Mouse (Mus musculus) forebrain, embryonic 11.5 days (tissue): ENCODE results near the gene Gm16503. TPM values are rescaled to one million over a fixed set of nuclear protein-coding genes. Genes with fewer than 3 reads are reported as not detected.
"Not testable (repeated sequence)": the region's sequence is repeated elsewhere in the genome, so short reads cannot be mapped to it uniquely, and the experiment has no call there.

Experiments used
- ATAC-seq: fragments of 200-750 bp; cut with Nextera tagmentation; replicated peaks from 2 replicates; pipeline ENCODE4 v1.8.0; 2017; ENCODE audit warnings: moderate TSS enrichment; ENCODE audit not compliant: low FRiP score
- DNase-seq: peaks from one replicate; pipeline ENCODE4 v3.0.0-alpha.2; 2017; ENCODE audit warnings: low spot score
- H3K27ac ChIP-seq: fragments of 300-500 bp; sonication (generic); 2 replicates; pipeline ENCODE4 v1.5.1; 2014; ENCODE audit warnings: low read depth, low read length
- H3K27me3 ChIP-seq: fragments of 300-500 bp; sonication (generic); 2 replicates; pipeline ENCODE4 v1.6.1; 2014; ENCODE audit warnings: mild to moderate bottlenecking, low read length, mixed read lengths; ENCODE audit not compliant: control insufficient read depth, insufficient read depth
- H3K36me3 ChIP-seq: fragments of 300-500 bp; sonication (generic); 2 replicates; pipeline ENCODE4 v1.6.1; 2014; ENCODE audit warnings: mild to moderate bottlenecking, low read length, moderate library complexity, mixed read lengths; ENCODE audit not compliant: control insufficient read depth, insufficient read depth
- H3K4me1 ChIP-seq: fragments of 300-500 bp; sonication (generic); replicated peaks from 2 replicates; pipeline ENCODE4 v1.6.1; 2014; ENCODE audit warnings: low read length, mixed read lengths; ENCODE audit not compliant: control insufficient read depth, insufficient read depth
- H3K4me2 ChIP-seq: fragments of 300-500 bp; sonication (generic); 2 replicates; pipeline ENCODE4 v1.6.1; 2014; ENCODE audit warnings: low read depth, mild to moderate bottlenecking, low read length, moderate library complexity, mixed read lengths; ENCODE audit not compliant: severe bottlenecking
- H3K4me3 ChIP-seq: fragments of 300-500 bp; sonication (generic); 2 replicates; pipeline ENCODE4 v1.5.1; 2014; ENCODE audit warnings: low read depth, low read length
- H3K9ac ChIP-seq: fragments of 300-500 bp; sonication (generic); 2 replicates; pipeline ENCODE4 v1.6.1; 2014; ENCODE audit warnings: low read length
- H3K9me3 ChIP-seq: fragments of 300-500 bp; sonication (generic); 2 replicates; pipeline ENCODE4 v1.6.1; 2016; ENCODE audit warnings: low read length, mixed read lengths; ENCODE audit not compliant: control insufficient read depth
- WGBS: fragments of 180-500 bp; shearing (Covaris S2); extraction: QIAGEN DNeasy Blood & Tissue Kit; methylation state at CpG from one replicate; pipeline ENCODE4 v1.1.7; 2014; 5-methylcytosine and 5-hydroxymethylcytosine counted together
- polyA plus RNA-seq: library from polyadenylated mRNA; unstranded; fragments of >200 nt; fragmentation: Nextera tagmentation; extraction: Ambion mirVana; gene quantifications from 2 replicates; pipeline ENCODE4 v1.2.1, GENCODE M21; 2014

The Gm16503 gene
- polyA plus RNA-seq, 1 experiment from 2014 or later = 0.29 TPM

DNA sequence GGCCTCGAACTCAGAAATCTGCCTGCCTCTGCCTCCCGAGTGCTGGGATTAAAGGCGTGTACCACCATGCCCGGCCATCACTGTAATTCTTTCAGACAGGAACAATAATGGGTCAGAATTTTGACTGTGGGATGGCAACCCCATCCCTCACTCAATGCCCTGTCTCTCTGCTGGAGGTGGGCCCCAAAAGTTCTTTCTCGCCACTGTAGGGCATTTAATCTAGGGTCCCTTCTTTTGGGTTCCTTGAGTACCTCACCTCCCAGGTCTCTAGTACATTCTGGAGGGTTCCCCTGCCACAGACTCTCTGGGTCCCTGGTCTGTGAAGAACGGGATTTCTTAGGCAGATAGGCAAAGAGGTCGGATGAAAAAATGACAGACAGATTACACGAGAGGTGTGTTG, 31.1 kb downstream of the Gm16503 start:
- not testable (repeated sequence) for H3K36me3 ChIP-seq, H3K27me3 ChIP-seq, H3K4me2 ChIP-seq, H3K4me3 ChIP-seq, H3K4me1 ChIP-seq, H3K27ac ChIP-seq, H3K9ac ChIP-seq, DNase-seq, H3K9me3 ChIP-seq, ATAC-seq
- WGBS = 87% methylated on average over 8 of the region's 8 CpGs

GRCm38 (mm10) chr4:147579371-147579770, 39.4 kb downstream of the Gm16503 start:
- H3K4me1 ChIP-seq, ATAC-seq, H3K4me2 ChIP-seq, H3K27me3 ChIP-seq, H3K9me3 ChIP-seq, DNase-seq, H3K9ac ChIP-seq, H3K4me3 ChIP-seq, H3K36me3 ChIP-seq, H3K27ac ChIP-seq: not testable (repeated sequence)
- WGBS = 88% methylated on average over 4 of the region's 4 CpGs

- Histone ChIP-seq H3K4me3 (no peak overlapping the region), H3K4me1 (no peaks in the 10 kb centered on the region), H3K4me2 (no peak overlapping the region), H3K27ac (no peak overlapping the region), H3K27me3 (no peaks in the 10 kb centered on the region), H3K9ac (no peak overlapping the region), H3K9me3 (peaks cover 3% of the 10 kb centered on the region; the same call in 1 of the 2 replicates), H3K36me3 (no peaks in the 10 kb centered on the region)
- DNase-seq (no peak), ATAC-seq (peak; percentile 42; the same call in 1 of the 2 replicates)
- 62% methylated on average over 1 of the region's 1 CpGs for WGBS
Observed at GRCm38 (mm10) chr4:147586511-147587473, 46.8 kb downstream of the Gm16503 start.

Other genes with a start within 250 kb of the Gm16503 start
- gene Zfp988, start 234.5 kb upstream of the Gm16503 start, polyA plus RNA-seq = 0.31 TPM in 1 of 2 replicates, not detected in the other
- gene Zfp978, start 178.9 kb upstream of the Gm16503 start, polyA plus RNA-seq = 0.20 TPM in 1 of 2 replicates, not detected in the other
- 8.7 and 10.6 TPM in 2 replicates for gene Zfp982, start 47.8 kb upstream of the Gm16503 start, polyA plus RNA-seq
- gene Zfp985, start 13.1 kb downstream of the Gm16503 start, polyA plus RNA-seq = not detected in 2 replicates
- gene Zfp979, start 102.3 kb downstream of the Gm16503 start, polyA plus RNA-seq = 2.6 and 2.9 TPM in 2 replicates
- gene Zfp534, start 162.3 kb downstream of the Gm16503 start, polyA plus RNA-seq = not detected in 2 replicates